Mouse (Mus musculus) liver, adult (tissue): ENCODE measurements around the gene Scn1b.
A peak's percentile ranks its signal among the peaks of the same experiment; 100 is the strongest.

ENCODE experiments used
- GATA4 ChIP-seq: IDR thresholded peaks from 2 replicates; pipeline ENCODE4 v1.6.1; 2014; ENCODE audit warnings: mild to moderate bottlenecking, low read length; ENCODE audit not compliant: insufficient replicate concordance

Scn1b gene

DNA sequence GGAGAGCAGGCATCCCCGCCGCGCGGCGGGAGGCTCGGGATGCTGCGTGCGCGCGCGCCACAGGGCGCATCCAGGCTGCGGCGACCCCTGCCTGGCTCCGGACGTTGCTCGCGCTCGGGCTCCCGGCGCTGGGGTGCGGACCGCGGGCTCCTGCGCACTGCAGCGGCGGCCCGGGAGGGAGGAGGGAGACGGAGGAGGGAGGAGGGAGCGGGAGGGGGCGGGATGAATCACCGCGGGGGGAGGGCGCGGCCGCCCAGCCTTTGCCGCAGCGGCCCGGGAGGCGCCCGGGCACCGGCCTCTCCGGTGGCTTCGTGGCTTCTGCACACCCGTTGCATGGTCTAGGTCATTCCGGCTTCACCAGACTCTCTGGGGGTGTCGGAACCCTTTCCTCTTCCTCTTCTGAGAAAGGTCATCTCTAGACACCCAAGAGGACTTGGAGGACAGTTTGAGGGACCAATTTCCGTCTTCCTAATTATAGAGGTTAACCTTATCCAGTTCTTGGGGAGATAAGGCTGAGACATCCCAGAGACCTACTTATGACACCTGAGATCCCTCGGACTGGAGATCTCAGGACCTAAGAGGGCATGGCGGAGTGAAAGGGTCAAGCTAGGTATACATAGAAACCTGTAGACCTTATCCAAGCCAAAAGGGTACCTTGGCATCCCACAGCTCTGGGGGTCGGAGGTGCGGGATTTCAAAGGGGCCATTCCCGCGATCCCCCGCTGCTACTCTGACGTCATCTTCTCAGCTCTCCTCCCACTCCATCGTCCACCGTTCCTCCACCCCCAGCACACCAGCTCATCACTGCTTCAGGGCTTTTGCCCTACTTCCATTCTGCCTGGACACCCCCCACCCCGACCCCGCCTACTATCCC is at the start of gene Scn1b:
Scn1b (minus strand) TSS at position 153 of the 874 bp plus-strand sequence.
- TF ChIP-seq GATA4 = no peak

DNA sequence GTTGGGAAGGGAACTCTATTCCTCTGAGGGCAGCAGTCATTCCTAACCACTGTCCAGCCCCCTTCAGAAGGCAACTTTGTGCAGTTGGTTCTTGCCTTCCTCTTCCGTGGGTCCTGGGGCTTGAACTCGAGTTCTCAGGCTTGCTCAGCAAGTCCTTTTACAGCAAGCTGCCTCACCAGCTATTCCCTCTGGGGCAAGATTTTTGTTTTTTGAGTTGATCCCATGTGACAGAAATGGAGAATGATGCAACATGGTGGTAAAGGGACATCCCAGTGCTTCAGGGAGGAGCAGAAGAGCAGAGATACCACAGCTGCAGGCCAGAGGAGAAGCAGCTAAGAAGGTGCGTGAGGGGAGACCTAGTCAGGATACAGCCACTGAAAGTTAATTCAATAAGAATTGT is 48.3 kb upstream of the Scn1b start:
- no peak for TF ChIP-seq GATA4

DNA sequence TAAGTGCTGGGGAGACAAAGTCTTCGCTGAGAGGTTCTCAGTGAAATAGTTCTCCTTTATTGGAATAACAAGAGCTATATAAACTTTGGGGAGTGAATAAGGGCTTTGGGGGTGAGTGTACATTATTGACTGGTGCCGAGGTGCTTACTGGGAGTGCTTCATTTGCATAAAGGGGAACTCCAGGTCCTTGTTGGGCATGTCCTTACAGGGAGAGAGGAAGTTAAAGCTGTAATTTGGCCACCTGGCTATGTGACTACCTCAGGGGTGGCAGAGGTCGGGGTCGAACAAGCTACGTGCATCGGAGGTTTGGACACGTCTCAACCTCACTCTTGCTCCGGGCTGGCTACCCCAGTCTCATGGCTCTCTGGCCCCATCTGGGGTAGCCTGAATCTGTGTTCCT is 47.7 kb upstream of the Scn1b start:
- TF ChIP-seq GATA4 = no peak

DNA sequence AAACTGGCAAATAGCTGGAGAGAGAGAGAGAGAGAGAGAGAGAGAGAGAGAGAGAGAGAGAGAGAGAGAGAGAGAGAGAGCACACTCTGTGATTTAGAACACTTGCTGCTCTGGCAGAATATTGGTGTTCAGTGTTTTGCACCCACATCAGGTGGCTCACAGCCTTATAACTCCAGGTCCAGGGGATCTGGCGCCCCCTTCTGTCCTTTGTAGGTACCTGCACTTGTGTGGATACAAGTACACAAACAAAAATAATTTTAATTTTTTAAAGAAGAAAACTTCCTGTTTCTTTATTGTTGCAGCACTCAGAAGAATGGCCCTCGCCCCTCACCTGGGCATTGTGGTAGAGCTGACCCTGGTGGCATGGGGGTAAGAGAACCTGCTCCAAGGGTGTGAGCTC is 45.4 kb upstream of the Scn1b start:
- TF ChIP-seq GATA4 = no peak

DNA sequence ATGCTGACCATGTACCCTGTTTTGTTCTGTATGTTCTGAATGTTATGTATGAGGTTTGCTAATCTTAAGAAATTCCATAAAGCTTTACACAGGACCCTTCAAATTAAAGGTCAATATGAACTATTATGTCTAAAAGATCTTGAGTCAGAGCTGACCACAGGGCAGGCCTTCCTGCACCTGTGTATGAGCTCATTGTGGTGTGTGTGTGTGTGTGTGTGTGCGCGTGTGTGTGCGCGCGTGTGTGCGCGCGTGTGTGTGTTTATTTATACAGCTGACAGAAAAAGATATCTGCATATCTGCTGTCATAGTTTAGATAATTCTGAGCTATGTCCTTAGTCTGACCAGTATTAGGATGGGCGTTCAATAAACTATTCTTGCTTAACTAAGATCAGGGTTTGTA is 43.7 kb upstream of the Scn1b start:
- TF ChIP-seq GATA4 = no peak

DNA sequence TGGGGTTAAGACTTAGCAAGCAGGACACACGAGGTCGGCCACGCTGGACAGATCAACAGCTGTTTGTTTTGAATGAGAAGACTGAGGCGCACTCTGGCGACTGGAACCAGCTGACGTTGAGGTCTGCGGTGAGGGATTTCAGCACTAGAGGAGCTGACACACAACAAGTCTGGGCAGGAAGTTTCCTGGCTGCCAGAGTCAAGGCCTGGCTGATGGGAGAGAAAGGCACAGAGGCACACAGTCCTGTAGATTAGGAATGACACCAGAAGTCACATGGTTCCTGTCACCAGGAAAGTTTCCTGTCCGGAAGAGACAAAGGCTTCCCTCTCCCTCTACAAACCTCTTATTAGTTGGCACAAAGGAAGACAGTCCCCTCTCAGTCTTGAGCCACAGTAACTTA is 41.6 kb upstream of the Scn1b start:
- TF ChIP-seq GATA4 = peak; percentile 85; the same call in 1 of the 2 replicates

DNA sequence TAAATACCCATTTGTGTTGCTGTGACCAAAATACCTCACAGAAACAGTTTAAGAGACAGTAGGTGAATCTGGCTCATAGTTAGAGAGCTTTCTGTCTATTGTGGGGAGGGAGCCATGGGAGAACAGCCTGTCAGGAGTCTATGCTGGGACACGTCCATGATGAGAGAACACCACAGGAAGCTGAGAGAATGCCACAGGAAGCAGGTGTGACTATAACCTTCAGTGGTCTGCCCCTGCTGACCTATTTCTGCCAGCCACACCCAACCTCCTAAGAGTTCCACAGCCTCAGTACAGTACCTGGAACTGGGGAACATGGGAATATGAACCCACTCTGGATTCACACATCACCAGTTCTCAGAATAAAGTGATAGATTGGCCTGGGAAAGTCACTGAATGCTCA is 37.9 kb upstream of the Scn1b start:
- TF ChIP-seq GATA4 = no peak

DNA sequence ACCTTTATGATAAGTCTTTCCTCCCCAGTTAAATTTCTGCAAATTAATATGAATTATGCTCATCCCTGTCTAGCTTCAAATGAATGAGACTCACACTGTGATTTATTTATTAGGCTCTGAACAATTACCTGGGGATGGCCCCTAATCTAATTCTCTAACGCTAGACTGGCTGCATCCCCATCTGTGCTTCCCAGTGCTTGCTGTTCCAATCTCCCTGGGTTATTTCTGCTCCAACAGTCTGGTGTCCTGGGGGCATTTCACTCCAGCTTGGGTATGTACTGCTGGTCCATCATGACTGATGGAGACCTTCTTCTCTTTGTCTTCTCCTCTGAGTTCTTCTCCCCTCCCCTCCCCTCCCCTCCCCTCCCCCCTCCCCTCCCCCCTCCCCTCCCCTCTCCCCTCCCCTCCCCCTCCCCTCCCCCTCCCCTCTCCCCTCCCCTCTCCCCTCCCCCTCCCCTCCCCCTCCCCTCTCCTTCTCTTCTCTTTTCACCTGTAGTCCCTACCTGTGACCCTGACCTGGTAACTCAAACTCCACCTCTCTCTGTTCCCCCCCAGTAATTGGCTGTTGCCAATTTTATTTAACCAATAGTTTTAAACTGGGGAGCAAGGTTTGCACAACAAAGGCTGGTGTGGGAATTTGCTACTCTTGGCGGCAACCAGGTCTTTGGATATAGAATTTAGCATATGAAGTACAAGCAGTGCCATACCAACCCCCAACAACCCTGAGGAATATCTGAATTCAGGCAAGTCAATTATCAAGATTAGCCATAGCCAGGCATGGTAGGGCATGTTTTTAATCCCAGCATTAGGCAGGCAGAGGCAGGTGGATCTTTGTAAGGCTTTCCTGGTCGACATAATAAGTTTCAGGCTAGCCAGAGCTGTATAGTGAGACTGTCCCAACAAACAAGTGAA is 37.1 kb upstream of the Scn1b start:
- no peak for TF ChIP-seq GATA4

DNA sequence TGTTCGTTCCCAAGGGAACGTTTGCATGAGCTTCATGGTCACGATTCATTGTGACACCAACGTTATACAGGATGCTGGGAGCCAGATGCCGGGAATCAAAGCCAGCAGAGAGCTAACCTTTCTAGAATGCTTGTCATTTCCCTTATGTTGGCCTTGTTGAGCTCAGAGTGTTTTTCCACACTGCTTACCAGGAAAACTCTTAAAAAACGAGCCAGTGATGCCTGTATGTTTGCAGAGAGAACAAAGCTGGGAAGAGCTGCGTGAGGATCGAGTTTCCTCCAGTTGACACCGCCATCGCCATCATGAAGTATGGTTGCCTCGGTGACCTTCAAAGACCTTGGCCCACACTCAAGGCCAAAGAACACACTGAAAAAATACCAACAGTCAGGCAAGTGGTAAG is 35.5 kb upstream of the Scn1b start:
- TF ChIP-seq GATA4 = no peak

DNA sequence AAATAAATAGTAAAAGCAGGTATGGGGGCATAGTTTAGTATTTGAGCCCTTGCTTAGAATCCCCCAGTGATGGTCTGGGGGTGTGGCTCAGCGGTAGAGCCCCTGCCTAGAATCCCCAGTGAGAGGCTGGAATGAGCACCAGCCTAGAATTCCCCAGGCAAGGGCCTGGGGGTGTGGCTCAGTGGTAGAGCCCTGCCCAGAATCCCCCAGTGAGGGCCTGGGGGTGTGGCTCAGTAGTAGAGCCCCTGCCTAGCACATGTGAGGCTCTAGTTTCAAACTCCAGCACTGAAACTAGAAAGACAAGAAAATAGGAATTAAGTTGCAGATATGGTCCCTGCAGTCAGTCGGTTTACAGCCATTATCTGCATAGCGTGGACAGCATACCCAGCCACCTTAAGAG is 35.0 kb upstream of the Scn1b start:
- TF ChIP-seq GATA4 = no peak

DNA sequence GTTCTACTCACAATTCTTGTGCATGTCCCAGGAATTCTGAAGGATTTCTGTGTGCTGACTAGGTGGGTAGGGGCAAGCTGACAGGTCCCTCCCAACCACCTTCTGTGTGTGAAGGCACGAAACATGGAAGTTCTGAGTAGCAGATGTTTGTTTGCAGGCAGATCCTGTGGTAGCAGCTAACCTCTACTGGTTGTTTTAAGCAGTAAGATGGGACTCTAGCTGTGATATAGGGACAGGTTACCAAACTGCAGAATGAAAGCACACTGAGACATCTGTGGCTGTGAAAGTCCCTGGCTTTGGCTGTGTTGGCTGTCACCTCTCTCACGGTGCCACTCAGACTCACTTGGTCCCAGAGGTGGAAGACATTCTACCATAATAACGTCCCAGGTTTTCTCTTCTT is 34.4 kb upstream of the Scn1b start:
- TF ChIP-seq GATA4 = no peak

DNA sequence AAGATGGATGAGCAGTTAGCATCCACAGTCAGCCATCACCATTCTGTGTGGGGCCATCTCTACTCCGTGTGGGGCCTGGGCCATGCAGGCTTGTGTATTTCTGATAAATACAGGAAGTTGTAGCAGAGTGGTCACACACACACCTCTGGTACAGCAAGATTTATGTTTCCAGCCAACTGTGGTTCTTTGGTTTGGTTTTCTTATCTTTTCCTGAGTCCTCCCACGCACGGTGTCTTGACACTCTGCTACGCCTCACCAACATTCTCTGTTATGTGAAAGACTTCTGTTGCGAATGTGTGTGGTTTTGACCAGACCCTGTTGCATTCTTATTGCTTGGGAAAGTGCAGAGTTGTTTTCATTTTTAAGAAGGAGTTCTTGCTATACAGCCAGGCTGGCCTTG is 34.0 kb upstream of the Scn1b start:
- TF ChIP-seq GATA4 = no peak

DNA sequence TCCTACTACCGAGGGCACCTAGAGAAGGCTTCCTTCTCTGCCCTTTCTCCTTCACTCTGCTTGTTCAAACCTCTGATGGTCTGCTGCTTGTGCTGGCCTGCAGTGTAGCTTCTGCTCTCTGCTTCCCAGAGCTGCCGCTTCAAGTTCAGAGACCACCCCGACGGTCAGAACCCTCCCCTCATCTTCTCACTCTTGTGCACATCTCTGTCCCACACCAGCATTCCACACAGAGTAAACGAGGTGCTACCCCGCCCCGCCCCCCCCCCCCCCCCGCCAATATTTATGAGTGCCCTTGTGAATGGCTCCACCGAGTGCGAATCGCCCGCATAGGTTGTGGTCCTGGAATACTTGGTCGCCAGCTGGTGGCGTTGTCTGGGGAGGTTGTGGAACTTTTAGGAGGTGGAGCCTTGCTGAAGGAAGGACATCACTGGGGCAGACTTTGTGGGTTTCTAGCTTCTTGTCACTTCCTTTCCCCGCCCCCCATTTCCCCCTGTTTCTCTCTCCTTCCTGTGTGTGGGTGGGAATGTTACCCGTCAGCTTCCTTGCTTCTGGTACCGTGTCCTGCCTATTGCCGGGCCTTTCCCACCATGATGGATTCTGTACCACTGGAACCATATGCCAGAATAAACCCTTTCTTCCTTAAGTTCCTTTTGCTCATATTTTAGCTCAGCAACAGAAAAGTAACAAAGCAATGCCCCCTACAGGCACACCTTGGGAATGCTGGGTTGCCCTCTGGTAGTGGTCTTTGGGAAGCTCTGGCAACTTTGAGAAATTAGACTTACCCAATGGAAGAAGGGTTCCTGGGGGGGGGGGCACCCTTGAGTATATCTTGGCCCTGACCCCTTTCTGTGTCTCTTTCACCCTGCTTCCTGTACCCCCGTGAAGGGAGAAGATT is 29.5 kb upstream of the Scn1b start:
- TF ChIP-seq GATA4 = no peak

DNA sequence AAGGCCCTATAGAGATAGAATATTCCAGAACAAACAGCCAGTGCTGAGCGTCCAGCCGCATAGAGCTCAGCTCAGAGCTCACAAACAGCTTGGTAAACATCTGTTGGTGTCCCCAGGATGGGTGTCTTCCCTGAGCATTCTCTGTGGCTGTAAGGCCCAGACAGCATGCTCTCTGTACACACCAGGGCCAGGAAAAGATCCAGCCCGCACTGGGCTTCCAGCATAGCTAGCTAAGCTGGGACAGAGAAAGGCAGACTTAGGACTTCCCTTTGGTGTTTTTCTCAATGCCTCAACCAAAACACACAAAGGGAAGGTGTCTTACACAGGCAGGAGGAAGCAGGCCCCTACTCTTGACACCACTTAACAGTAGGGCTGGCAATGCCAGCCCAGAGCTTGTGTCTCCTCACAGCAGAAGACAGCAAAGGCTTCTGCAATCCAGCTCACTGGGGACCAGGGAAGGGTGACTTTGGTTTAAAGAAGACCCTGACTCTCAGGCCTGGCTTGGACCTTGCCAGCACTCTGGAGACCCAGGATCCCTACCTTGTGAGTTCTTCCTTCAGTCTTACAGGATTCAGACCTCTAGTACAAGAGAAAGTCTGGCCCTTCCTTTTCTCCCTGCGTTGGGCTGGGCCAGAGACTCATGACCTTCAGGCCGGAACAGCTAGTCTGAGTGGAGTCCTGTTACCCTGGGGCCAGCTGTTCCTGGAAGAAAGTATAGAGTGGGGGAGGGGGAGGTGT is 28.7 kb upstream of the Scn1b start, which contains the start of gene Gramd1a:
Gramd1a (minus strand) TSS at position 601 of the 738 bp plus-strand sequence.
- no peak for TF ChIP-seq GATA4

DNA sequence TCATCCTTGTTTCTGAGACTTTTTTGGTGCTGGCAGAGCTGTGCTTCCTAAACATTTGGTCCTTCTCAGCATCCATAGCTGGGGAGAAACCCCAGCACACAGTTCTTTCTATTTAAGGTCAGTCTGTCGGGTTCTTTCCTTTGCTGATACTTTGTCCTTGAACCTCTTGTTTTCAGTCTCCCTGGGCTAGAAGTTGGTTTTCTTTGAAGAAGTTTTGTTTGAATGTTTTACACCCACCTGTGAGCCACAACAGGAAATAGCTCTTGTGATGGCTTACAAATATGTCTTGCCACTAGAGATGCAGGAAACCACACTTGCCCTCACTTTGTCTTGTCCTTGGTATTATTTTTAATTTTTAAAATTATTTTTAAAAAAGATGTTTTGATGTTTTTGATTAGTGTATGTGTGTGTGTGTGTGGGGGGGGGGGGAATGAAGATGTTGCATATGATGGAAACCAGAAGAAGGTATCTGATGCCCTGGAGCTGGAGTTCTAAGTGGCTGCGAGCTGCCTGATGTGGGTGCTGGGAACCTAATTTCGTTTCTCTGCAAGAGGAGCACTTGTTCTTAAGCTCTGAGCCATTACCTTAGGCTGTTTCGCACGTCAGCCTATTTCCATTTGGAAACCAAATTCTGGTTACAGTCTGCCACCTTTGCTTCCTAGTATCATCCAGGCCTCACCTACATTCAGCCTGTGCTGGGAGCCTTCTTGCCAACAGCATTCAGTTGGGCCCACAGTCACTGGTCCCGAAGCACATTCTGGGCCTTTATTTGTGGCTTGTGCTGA is 26.9 kb upstream of the Scn1b start:
- no peak for TF ChIP-seq GATA4
